Mouse (Mus musculus) ovary, adult 10 weeks (tissue): ENCODE results near the gene Olfr785. TPM values are rescaled to one million over a fixed set of nuclear protein-coding genes. Genes with fewer than 3 reads are reported as not detected.

ENCODE experiments used
- polyA plus RNA-seq: library from polyadenylated mRNA; stranded (reverse); fragments of 350-450 nt; fragmentation: Illumina TruSeq; extraction: RNeasy Lipid Tissue Mini Kit (QIAGEN cat#74804); gene quantifications from one replicate; pipeline ENCODE4 v1.2.3, GENCODE M21; 2014

The Olfr785 gene
- not detected for polyA plus RNA-seq

DNA sequence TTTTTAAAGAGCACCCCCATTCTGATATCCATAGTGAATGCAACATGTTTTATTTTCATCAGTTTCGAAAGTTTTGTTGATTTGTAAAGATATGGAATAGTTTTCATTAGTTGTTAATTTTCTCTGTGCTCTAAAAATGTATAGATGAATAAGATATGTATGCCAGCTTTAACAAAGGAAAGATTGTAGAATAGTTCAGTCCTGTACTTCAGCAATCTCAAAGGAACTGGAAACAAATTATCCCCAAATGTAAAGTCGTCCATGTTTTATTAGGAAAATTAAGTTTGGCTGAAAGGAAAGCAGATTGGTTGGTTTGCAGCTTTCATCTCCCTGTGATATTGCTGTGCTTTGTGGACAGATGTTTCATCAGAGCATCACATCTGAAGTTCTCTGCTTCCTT lies at the start of gene Olfr785:
Gene Olfr785, plus strand, starts transcription at position 301 of the 400 bp plus-strand sequence.

DNA sequence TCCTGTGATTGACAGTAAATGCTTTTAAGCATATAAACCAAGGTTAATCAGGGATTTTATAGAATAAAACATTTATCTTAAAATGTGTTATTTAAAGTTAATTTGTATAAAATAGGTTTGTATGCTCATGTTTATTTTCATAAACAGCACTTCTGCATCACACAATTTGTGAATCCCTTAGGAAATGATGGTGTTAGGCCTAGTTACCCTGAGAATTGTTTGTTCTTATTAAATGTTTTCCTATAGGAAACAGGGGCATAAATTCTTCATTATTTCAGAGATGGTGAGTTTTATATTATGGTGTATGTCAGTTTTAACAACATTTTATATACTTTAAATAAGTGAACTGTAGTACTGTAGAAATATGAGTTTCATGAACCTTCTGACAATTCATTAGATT lies 21.4 kb upstream of the Olfr785 start, which contains the start of gene Olfr784:
Gene Olfr784, plus strand, starts transcription at position 301 of the 400 bp plus-strand sequence.

DNA sequence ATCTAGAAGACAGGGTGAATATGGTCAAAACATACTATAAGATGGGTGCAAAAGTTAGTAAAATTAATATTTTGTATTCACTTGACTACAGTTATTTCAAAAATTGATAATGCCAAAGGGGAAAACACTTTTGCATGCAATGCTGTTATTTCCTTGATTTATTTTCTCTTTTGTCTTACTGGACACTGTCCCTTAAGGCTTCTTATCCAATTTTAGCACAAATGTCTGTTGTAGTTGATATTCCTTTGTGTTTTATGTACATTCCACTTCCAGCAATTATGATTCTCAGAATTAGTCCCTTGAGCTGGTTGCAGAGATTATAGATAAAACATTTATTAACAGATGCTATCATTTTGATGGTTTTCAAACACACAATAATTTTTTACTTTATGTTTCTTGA lies 21.8 kb downstream of the Olfr785 start, which contains the start of gene Olfr786:
Gene Olfr786, plus strand, starts transcription at position 301 of the 400 bp plus-strand sequence.

Other genes with a start within 250 kb of the Olfr785 start
- gene Olfr771, start 240.7 kb upstream of the Olfr785 start, polyA plus RNA-seq, result not detected
- gene Olfr772, start 227.5 kb upstream of the Olfr785 start, polyA plus RNA-seq, result not detected
- gene Olfr773, start 218.0 kb upstream of the Olfr785 start, polyA plus RNA-seq, result not detected
- not detected for gene Olfr774, start 169.2 kb upstream of the Olfr785 start, polyA plus RNA-seq
- not detected for gene Olfr775, start 157.0 kb upstream of the Olfr785 start, polyA plus RNA-seq
- gene Olfr776, start 146.3 kb upstream of the Olfr785 start, polyA plus RNA-seq, result not detected
- not detected for gene Olfr777, start 133.9 kb upstream of the Olfr785 start, polyA plus RNA-seq
- gene Olfr780, start 87.3 kb upstream of the Olfr785 start, polyA plus RNA-seq, result not detected
- not detected for gene Olfr781, start 76.6 kb upstream of the Olfr785 start, polyA plus RNA-seq
- gene Olfr782, start 56.6 kb upstream of the Olfr785 start, polyA plus RNA-seq, result not detected
- not detected for gene Olfr784, start 21.3 kb upstream of the Olfr785 start, polyA plus RNA-seq
- gene Olfr786, start 21.9 kb downstream of the Olfr785 start, polyA plus RNA-seq, result not detected
- gene Olfr787, start 56.4 kb downstream of the Olfr785 start, polyA plus RNA-seq, result not detected
- gene Olfr788, start 65.6 kb downstream of the Olfr785 start, polyA plus RNA-seq, result not detected
- gene Olfr789, start 79.3 kb downstream of the Olfr785 start, polyA plus RNA-seq, result not detected
- gene Olfr790, start 93.1 kb downstream of the Olfr785 start, polyA plus RNA-seq, result not detected
- not detected for gene Olfr791, start 116.4 kb downstream of the Olfr785 start, polyA plus RNA-seq
- gene Olfr792, start 133.7 kb downstream of the Olfr785 start, polyA plus RNA-seq, result 0.20 TPM
- not detected for gene Olfr794, start 162.2 kb downstream of the Olfr785 start, polyA plus RNA-seq
- not detected for gene Olfr796, start 207.1 kb downstream of the Olfr785 start, polyA plus RNA-seq
- gene Olfr798, start 222.5 kb downstream of the Olfr785 start, polyA plus RNA-seq, result not detected
- gene Olfr799, start 232.1 kb downstream of the Olfr785 start, polyA plus RNA-seq, result not detected